Mouse (Mus musculus): ENCODE results near the gene Myo5c.

The Myo5c gene

GRCm38 (mm10) chr9:75231841-75232746 is at the start of gene Myo5c:
Myo5c (plus strand) TSS chr9:75232020.
- DNase-seq (ENCODE audit: low spot score) = peak; percentile 54

GRCm38 (mm10) chr9:75187646-75188260 is 44.1 kb upstream of the Myo5c start:
- DNase-seq (ENCODE audit: low spot score) = no peak

GRCm38 (mm10) chr9:75193858-75194257 is 38.0 kb upstream of the Myo5c start:
- DNase-seq (ENCODE audit: low spot score) = no peak

GRCm38 (mm10) chr9:75196335-75196734 is 35.5 kb upstream of the Myo5c start:
- no peak for DNase-seq (ENCODE audit: low spot score)

GRCm38 (mm10) chr9:75197297-75197696 is 34.5 kb upstream of the Myo5c start:
- DNase-seq (ENCODE audit: low spot score) = no peak

- DNase-seq (ENCODE audit: low spot score) = no peak
Observed at GRCm38 (mm10) chr9:75201506-75201905, 30.3 kb upstream of the Myo5c start.

- no peak for DNase-seq (ENCODE audit: low spot score)
Observed at GRCm38 (mm10) chr9:75202036-75202435, 29.8 kb upstream of the Myo5c start.

- no peak for DNase-seq (ENCODE audit: low spot score)
Observed at GRCm38 (mm10) chr9:75209246-75209645, 22.6 kb upstream of the Myo5c start.

GRCm38 (mm10) chr9:75210269-75210668 is 21.6 kb upstream of the Myo5c start:
- DNase-seq (ENCODE audit: low spot score) = no peak

- no peak for DNase-seq (ENCODE audit: low spot score)
Observed at GRCm38 (mm10) chr9:75214743-75215413, 16.9 kb upstream of the Myo5c start.

- no peak for DNase-seq (ENCODE audit: low spot score)
Observed at GRCm38 (mm10) chr9:75219942-75220341, 11.9 kb upstream of the Myo5c start.

GRCm38 (mm10) chr9:75221420-75222287 is 10.2 kb upstream of the Myo5c start:
- DNase-seq (ENCODE audit: low spot score) = no peak

- DNase-seq (ENCODE audit: low spot score) = no peak
Observed at GRCm38 (mm10) chr9:75232860-75233259, 1.0 kb downstream of the Myo5c start.

GRCm38 (mm10) chr9:75234271-75234741 is 2.5 kb downstream of the Myo5c start:
- DNase-seq (ENCODE audit: low spot score) = no peak

- no peak for DNase-seq (ENCODE audit: low spot score)
Observed at GRCm38 (mm10) chr9:75234983-75235627, 3.3 kb downstream of the Myo5c start.

- no peak for DNase-seq (ENCODE audit: low spot score)
Observed at GRCm38 (mm10) chr9:75235696-75236095, 3.9 kb downstream of the Myo5c start.

- peak; percentile 73 for DNase-seq (ENCODE audit: low spot score)
Observed at GRCm38 (mm10) chr9:75236416-75237308, 4.8 kb downstream of the Myo5c start.

GRCm38 (mm10) chr9:75238179-75238578 is 6.4 kb downstream of the Myo5c start:
- DNase-seq (ENCODE audit: low spot score) = no peak

GRCm38 (mm10) chr9:75243052-75243451 is 11.2 kb downstream of the Myo5c start:
- no peak for DNase-seq (ENCODE audit: low spot score)

Data from yolk sac, embryonic 10.5 days (tissue).